Mouse (Mus musculus): ENCODE measurements around the gene 1500009C09Rik.

The 1500009C09Rik gene

GRCm38 (mm10) chr15:82247131-82247776 lies 4.9 kb upstream of the 1500009C09Rik start:
- DNase-seq (ENCODE audit: extremely low read depth, insufficient read length, low spot score), result peak; percentile 37

- no peak for DNase-seq (ENCODE audit: extremely low read depth, insufficient read length, low spot score)
Measured at GRCm38 (mm10) chr15:82251579-82251978, 618 bp upstream of the 1500009C09Rik start.

- DNase-seq (ENCODE audit: extremely low read depth, insufficient read length, low spot score), result no peak
Measured at GRCm38 (mm10) chr15:82255248-82255647, 3.1 kb downstream of the 1500009C09Rik start.

GRCm38 (mm10) chr15:82255944-82256383 lies 3.8 kb downstream of the 1500009C09Rik start:
- no peak for DNase-seq (ENCODE audit: extremely low read depth, insufficient read length, low spot score)

- DNase-seq (ENCODE audit: extremely low read depth, insufficient read length, low spot score), result peak; percentile 56
Measured at GRCm38 (mm10) chr15:82259510-82259909, 7.3 kb downstream of the 1500009C09Rik start.

- no peak for DNase-seq (ENCODE audit: extremely low read depth, insufficient read length, low spot score)
Measured at GRCm38 (mm10) chr15:82266356-82266755, 14.2 kb downstream of the 1500009C09Rik start.

GRCm38 (mm10) chr15:82268185-82268584 lies 16.0 kb downstream of the 1500009C09Rik start:
- no peak for DNase-seq (ENCODE audit: extremely low read depth, insufficient read length, low spot score)

- DNase-seq (ENCODE audit: extremely low read depth, insufficient read length, low spot score), result peak; percentile 51
Measured at GRCm38 (mm10) chr15:82268783-82269182, 16.6 kb downstream of the 1500009C09Rik start.

- DNase-seq (ENCODE audit: extremely low read depth, insufficient read length, low spot score), result no peak
Measured at GRCm38 (mm10) chr15:82271201-82271600, 19.0 kb downstream of the 1500009C09Rik start.

GRCm38 (mm10) chr15:82272295-82272694 lies 20.1 kb downstream of the 1500009C09Rik start:
- DNase-seq (ENCODE audit: extremely low read depth, insufficient read length, low spot score), result no peak

GRCm38 (mm10) chr15:82274593-82274926 lies 22.4 kb downstream of the 1500009C09Rik start, which contains the start of gene Sept3:
TSS of gene Sept3 (plus strand) at chr15:82274893.
- no peak for DNase-seq (ENCODE audit: extremely low read depth, insufficient read length, low spot score)

- no peak for DNase-seq (ENCODE audit: extremely low read depth, insufficient read length, low spot score)
Measured at GRCm38 (mm10) chr15:82274927-82275901, 23.0 kb downstream of the 1500009C09Rik start.

GRCm38 (mm10) chr15:82277591-82277990 lies 25.4 kb downstream of the 1500009C09Rik start:
- DNase-seq (ENCODE audit: extremely low read depth, insufficient read length, low spot score), result no peak

GRCm38 (mm10) chr15:82280638-82281037 lies 28.4 kb downstream of the 1500009C09Rik start:
- DNase-seq (ENCODE audit: extremely low read depth, insufficient read length, low spot score), result no peak

- no peak for DNase-seq (ENCODE audit: extremely low read depth, insufficient read length, low spot score)
Measured at GRCm38 (mm10) chr15:82286157-82286556, 34.0 kb downstream of the 1500009C09Rik start.

- no peak for DNase-seq (ENCODE audit: extremely low read depth, insufficient read length, low spot score)
Measured at GRCm38 (mm10) chr15:82290252-82290651, 38.1 kb downstream of the 1500009C09Rik start.

- DNase-seq (ENCODE audit: extremely low read depth, insufficient read length, low spot score), result no peak
Measured at GRCm38 (mm10) chr15:82292851-82293250, 40.7 kb downstream of the 1500009C09Rik start.

- DNase-seq (ENCODE audit: extremely low read depth, insufficient read length, low spot score), result no peak
Measured at GRCm38 (mm10) chr15:82293271-82293711, 41.1 kb downstream of the 1500009C09Rik start.

- DNase-seq (ENCODE audit: extremely low read depth, insufficient read length, low spot score), result no peak
Measured at GRCm38 (mm10) chr15:82294059-82294458, 41.9 kb downstream of the 1500009C09Rik start.

GRCm38 (mm10) chr15:82298764-82299561 lies 46.8 kb downstream of the 1500009C09Rik start, which contains the start of gene Wbp2nl:
TSS of gene Wbp2nl (plus strand) at chr15:82298954.
- peak; percentile 22 for DNase-seq (ENCODE audit: extremely low read depth, insufficient read length, low spot score)

GRCm38 (mm10) chr15:82307107-82307506 lies 54.9 kb downstream of the 1500009C09Rik start:
- DNase-seq (ENCODE audit: extremely low read depth, insufficient read length, low spot score), result no peak

Measured in 3134 (cell line).